Mouse (Mus musculus) heart, adult 2 months (tissue): Measurements from ENCODE around the gene Ccdc34.

ENCODE experiments used
- CTCF ChIP-seq: fragments of 200-600 bp; IDR thresholded peaks from 2 replicates; pipeline ENCODE4 v1.8.1; 2022; ENCODE audit warnings: antibody characterized with exemption, mild to moderate bottlenecking, moderate library complexity
- EP300 ChIP-seq: fragments of 200-500 bp; IDR thresholded peaks from 2 replicates; pipeline ENCODE4 v1.6.1; 2011; ENCODE audit warnings: low read depth, low read length, control low read depth; ENCODE audit not compliant: insufficient read depth
- POLR2A ChIP-seq: fragments of 200-500 bp; IDR thresholded peaks from 2 replicates; pipeline ENCODE4 v1.6.1; 2011; ENCODE audit warnings: mild to moderate bottlenecking, low read depth, low read length, control low read depth; ENCODE audit not compliant: insufficient read depth

GRCm38 (mm10) chr2:109991754-109992153, 25.9 kb upstream of the Ccdc34 start:
- TF ChIP-seq POLR2A (no peak), CTCF (no peak), EP300 (no peak)
